Mouse (Mus musculus): ENCODE measurements around the gene Fbxl7. TPM values are rescaled to one million over a fixed set of nuclear protein-coding genes. Genes with fewer than 3 reads are reported as not detected.
"Not testable (repeated sequence)": the region's sequence is repeated elsewhere in the genome, so short reads cannot be mapped to it uniquely, and the experiment has no call there.

The Fbxl7 gene
- total RNA-seq, 2 experiments from 2014 or later = 1.4 TPM

DNA sequence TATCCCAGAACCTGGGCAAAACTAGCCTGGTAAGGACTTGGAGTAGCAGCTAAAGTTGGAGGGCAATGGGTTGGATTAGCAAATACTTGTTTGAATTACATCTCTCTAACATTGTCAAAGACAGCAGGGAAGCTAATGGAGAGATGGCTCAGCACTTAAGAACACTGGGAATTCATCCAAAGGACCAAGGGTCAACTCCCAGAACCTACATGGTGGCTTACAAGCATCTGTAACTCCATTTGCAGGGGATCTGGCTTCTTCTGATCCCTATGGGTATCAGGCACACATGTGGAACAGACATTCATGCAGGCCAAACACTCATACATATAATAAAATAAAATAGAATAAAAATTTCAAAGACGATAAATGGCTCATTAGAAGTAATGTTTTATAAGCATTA, 78.4 kb downstream of the Fbxl7 start:
- intact Hi-C loops (cut with DNase I) = no loop called here
- DNase-seq = no peak

- no peak for DNase-seq
- intact Hi-C loops (cut with DNase I) = no loop called here
These were observed 82.5 kb downstream of the Fbxl7 start for GRCm38 (mm10) chr15:26812856-26813255.

DNA sequence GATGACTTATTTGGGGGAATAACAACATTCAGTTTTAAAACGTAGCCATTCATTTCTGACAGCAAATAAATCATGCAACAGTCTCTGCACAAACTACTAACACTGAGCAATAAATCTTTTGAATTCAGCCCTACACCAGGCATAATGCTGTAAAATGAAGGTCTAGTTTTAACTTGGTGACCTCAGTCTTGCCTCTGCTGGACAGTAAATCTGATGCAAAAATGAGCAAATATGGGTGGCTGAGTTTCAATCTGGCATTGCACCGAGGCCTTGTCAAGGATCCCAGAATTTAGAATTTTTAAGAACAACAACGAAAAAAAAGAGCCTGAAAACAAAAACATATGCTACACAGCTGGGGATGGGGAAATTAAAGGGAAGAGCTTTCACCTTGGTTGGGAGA, 85.8 kb downstream of the Fbxl7 start:
- DNase-seq = peak in 1 of 2 experiments; percentile 24

GRCm38 (mm10) chr15:26804046-26804445, 91.3 kb downstream of the Fbxl7 start:
- intact Hi-C loops (cut with DNase I) = no loop called here
- no peak for DNase-seq

More for the DNA sequence above, 85.8 kb downstream of the Fbxl7 start:
- intact Hi-C loops (cut with DNase I) = no loop called here

- no peak for DNase-seq
- intact Hi-C loops (cut with DNase I) = no loop called here
These were observed 95.8 kb downstream of the Fbxl7 start for GRCm38 (mm10) chr15:26799457-26800021.

GRCm38 (mm10) chr15:26795937-26796336, 99.4 kb downstream of the Fbxl7 start:
- intact Hi-C loops (cut with DNase I) = no loop called here
- DNase-seq = no peak

GRCm38 (mm10) chr15:26795518-26795917, 99.9 kb downstream of the Fbxl7 start:
- intact Hi-C loops (cut with DNase I) = no loop called here
- no peak for DNase-seq

DNA sequence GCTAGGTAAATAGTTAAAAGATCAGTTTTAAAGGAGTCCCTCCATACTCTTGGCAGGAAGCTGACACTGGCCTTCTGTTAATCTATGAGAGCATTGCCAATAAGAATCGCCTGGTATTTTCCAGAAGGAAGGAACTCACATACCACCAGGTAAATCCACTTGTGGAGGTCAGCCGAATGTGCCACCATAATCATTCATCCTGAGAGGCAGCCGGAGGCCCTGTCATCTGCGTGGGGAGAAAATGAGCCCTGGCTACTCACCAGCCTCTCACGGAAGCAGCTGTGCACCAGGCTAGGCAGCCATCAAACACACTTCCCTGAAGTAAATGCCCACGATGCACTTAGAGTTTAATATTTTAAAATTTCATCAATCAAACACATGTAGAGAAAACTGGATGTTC, 108.2 kb downstream of the Fbxl7 start:
- DNase-seq = no peak
- intact Hi-C loops (cut with DNase I) = no loop called here

DNA sequence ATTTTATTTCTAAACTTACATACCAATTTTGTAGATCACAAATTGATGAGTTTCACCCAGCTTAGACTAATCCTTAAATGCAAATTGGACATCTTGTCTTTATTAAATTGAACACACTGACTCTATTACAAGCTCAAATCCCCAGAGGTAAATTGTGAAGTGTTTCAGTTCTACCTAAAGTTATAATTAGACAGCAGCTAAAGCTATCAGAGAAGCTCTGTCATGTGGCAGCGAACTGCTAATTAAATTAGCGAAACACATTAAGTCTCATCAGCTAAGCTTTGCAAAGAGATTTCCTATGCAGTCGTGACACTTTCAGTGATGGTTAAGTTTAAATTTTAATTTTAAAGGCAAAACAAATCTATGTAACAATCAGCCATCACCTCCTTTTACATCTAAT, 114.8 kb downstream of the Fbxl7 start:
- no peak for DNase-seq
- intact Hi-C loops (cut with DNase I) = no loop called here

DNA sequence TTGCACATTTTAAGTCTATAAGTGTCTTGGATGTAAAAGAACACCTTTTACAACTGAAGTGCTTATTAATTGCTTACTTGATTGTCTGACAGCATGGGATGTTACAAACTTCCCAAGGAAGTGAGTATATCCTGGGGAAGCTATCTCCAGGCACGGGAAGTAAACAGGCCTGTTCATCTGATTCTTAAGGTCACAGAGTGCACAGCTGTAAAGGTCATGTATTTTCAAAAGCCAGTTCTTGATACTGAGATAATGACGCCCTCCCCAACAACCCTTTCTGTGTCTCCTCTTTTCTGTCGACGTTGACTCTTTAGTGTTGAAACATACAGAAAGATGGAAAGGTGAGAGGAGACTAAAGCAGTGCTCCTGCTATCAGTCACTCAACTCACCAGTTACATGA, 116.3 kb downstream of the Fbxl7 start:
- DNase-seq = no peak
- intact Hi-C loops (cut with DNase I) = no loop called here

GRCm38 (mm10) chr15:26775720-26776119, 119.7 kb downstream of the Fbxl7 start:
- no peak for DNase-seq
- intact Hi-C loops (cut with DNase I) = no loop called here

DNA sequence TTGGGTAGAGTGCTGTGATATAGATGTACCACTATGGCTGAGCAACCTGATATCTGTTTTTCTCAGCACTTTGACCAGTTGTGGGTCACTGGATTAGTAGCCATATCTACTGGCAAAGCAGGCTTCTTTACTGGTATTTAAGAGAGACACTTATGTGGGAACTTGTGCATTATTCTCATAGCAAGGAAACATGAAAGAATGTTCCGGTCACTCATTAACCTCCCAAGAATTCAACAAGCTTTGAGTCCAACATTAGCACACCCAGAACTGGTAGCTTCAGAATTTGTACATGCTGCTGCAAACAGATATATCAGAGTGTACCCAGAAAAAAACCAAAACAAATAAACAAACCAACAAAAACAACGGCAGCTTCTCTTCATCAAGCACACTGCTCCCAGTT, 120.5 kb downstream of the Fbxl7 start:
- DNase-seq = no peak
- intact Hi-C loops (cut with DNase I) = no loop called here

- intact Hi-C loops (cut with DNase I) = no loop called here
- DNase-seq = peak in 1 of 2 experiments; percentile 21
These were observed 133.7 kb downstream of the Fbxl7 start for GRCm38 (mm10) chr15:26761651-26762050.

DNA sequence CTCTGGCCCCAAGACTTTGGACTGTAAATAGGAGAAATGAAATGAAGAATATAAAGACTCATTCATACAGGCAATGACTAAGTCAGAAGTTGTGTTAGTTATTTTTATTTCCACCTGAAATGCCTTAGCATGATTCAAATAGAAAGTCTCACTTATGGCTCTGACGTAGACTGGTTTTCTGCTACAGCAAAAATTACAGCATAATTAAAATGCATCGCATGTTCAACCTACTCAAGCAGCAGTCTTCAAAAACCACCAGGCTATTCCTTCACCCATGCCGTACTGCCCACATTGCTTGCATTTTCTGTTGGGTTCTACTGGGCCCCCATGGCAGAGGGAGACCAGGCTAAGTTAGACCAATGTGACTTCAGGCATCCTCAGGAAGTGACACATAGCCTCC, 146.9 kb downstream of the Fbxl7 start:
- intact Hi-C loops (cut with DNase I) = no loop called here
- no peak for DNase-seq

DNA sequence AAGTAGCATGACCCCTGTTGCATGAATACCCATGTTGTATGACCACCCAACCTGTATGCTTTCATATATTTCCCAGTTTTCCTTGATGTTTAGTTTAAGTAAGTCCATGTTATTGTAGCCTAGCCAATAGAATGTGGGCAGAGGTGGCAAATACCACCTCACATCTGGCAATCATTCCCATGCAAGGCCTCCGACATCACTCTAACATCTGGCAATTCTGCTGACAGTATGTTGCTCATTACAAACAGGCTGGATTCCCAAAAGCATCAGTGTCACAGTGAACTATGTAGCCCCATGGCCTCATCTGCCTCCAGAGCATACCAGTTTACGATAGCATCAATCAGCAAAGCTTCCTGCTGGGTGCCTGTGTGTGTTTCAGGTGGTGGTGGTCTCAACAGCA, 163.0 kb downstream of the Fbxl7 start:
- no peak for DNase-seq
- intact Hi-C loops (cut with DNase I) = no loop called here

GRCm38 (mm10) chr15:26730760-26731159, 164.6 kb downstream of the Fbxl7 start:
- no peak for DNase-seq
- intact Hi-C loops (cut with DNase I) = no loop called here

DNA sequence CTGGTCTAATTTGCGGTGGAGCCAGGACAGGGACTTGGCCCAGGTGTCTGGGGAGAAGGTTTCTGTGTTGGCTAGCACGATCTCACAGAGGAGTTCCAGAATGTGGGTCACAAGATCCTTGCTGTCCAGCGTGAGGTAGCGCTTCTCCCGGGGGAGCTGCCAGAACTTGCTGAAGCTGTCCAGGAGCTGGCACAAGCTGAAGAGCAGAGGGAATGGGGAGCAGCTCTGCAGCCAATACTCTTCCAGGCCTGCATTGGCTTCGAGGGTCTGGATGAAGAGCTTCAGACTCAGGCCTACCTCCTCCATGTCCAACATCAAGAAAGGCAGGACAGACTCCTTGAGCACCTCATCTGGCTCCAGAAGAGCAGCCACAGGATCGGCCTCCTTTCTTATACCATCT, 166.0 kb downstream of the Fbxl7 start:
- DNase-seq; intact Hi-C loops (cut with DNase I): not testable (repeated sequence)

GRCm38 (mm10) chr15:26718390-26719036, 176.9 kb downstream of the Fbxl7 start:
- DNase-seq = no peak
- intact Hi-C loops (cut with DNase I) = no loop called here

DNA sequence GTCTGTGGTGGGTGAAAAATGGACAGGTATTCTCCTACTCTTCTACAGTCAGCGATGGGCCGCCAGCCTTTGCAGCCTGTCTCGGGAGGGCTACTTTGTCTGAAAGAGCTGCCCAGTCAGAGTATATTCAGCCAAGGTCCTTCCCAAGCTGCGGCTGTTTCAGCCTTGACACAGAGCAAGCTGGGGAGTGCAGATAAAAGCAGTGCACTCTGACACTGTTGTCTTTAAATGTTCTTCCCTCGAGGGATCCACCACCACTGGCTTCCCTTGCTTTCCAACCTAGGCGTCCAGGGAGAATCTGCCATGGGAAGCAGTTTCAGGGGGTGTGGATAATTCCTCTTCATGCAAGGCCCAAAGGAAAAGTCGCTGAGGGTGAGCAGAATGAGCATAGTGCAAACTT, 177.4 kb downstream of the Fbxl7 start:
- no peak for DNase-seq
- intact Hi-C loops (cut with DNase I) = no loop called here

DNA sequence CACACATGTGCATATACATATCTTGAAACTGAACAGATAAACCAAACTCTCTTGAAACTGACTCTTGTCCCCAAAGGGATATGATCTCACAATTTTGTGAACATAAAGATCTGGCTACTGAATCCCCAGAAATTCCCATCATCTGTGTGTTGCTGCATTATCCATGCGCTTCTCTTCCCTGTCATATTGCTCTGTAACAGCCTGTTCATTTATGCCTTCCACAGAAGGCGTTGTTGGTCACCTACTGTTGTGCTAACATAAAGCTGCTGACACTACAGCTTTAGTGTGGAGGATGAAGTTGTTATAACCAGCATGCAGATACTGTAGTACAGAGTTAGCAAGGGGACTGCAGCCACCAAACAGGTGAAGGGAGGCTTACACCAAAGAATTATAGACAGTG, 179.2 kb downstream of the Fbxl7 start:
- no peak for DNase-seq
- intact Hi-C loops (cut with DNase I) = no loop called here

GRCm38 (mm10) chr15:26715635-26716034, 179.7 kb downstream of the Fbxl7 start:
- no peak for DNase-seq
- intact Hi-C loops (cut with DNase I) = no loop called here

DNA sequence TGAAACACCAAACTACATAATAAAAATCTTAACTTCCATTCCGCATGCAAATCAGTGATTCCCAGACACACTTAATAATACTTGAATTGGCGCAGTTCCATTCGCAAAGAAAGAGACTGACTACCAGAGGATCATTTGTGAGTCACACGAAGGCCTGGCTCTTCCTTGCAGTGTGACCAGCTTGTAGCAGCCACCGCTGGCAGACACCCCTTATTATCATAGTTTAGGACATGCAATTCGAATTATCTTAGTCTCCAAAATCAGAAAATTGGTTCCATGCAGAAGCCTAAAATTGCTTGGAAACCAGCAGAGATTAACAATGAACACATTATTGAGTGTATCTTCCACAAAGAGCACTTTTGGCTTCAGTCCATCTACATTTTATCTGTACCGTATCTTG, 183.1 kb downstream of the Fbxl7 start:
- no peak for DNase-seq
- intact Hi-C loops (cut with DNase I) = no loop called here

- intact Hi-C loops (cut with DNase I) = no loop called here
These were observed 190.4 kb downstream of the Fbxl7 start for GRCm38 (mm10) chr15:26704966-26705365.

More at GRCm38 (mm10) chr15:26704966-26705365, 190.4 kb downstream of the Fbxl7 start:
- DNase-seq = no peak
